Mouse (Mus musculus): Measurements from ENCODE around the gene Dapk2. TPM values are rescaled to one million over a fixed set of nuclear protein-coding genes. Genes with fewer than 3 reads are reported as not detected.

Dapk2 gene
- polyA plus RNA-seq, 1 experiment from 2014 or later: 3.5 TPM

Other genes starting within 250 kb of the Dapk2 start
- gene Trip4, start 249.4 kb upstream of the Dapk2 start, polyA plus RNA-seq (2016; fragmentation: Nextera tagmentation; extraction: Ambion mirVana): 29.7 and 32.3 TPM in 2 replicates
- 19.3 and 21.5 TPM in 2 replicates for gene Csnk1g1, start 249.3 kb upstream of the Dapk2 start, polyA plus RNA-seq (2016; fragmentation: Nextera tagmentation; extraction: Ambion mirVana)
- gene Ppib, start 98.0 kb upstream of the Dapk2 start, polyA plus RNA-seq (2016; fragmentation: Nextera tagmentation; extraction: Ambion mirVana): 498 and 516 TPM in 2 replicates
- 3.5 and 4.6 TPM in 2 replicates for gene Snx22, start 88.5 kb upstream of the Dapk2 start, polyA plus RNA-seq (2016; fragmentation: Nextera tagmentation; extraction: Ambion mirVana)
- 128 and 136 TPM in 2 replicates for gene Snx1, start 31.6 kb upstream of the Dapk2 start, polyA plus RNA-seq (2016; fragmentation: Nextera tagmentation; extraction: Ambion mirVana)
- gene Ciao2a, start 31.6 kb upstream of the Dapk2 start, polyA plus RNA-seq (2016; fragmentation: Nextera tagmentation; extraction: Ambion mirVana): 138 and 149 TPM in 2 replicates
- 28.9 and 30.5 TPM in 2 replicates for gene Herc1, start 192.2 kb downstream of the Dapk2 start, polyA plus RNA-seq (2016; fragmentation: Nextera tagmentation; extraction: Ambion mirVana)

Data from hindbrain, embryonic 10.5 days (tissue).